Mouse (Mus musculus): ENCODE data around the gene Zranb1. TPM values are rescaled to one million over a fixed set of nuclear protein-coding genes. Genes with fewer than 3 reads are reported as not detected.

Zranb1 gene
- polyA plus RNA-seq, 1 experiment: 29.9 TPM

DNA sequence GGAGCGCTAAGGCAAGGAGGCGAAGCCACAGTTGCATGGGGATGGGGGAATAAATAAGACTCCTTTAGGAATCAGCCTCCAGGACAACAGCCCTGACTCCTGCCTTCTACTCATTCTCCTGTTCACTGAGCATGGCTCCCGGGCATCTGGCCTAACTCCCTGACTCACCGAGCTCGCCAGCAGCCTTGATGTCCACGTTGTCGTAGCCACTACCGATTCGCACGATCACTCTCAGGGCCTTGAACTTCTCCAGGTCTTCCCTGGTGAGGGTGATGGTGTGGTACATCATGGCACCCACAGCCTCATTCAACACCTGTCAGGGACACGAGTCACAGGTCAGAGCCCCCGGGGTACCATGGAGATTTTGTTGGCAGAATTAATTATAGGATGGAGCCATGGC, 67.7 kb downstream of the Zranb1 start:
- TF ChIP-seq EP300 (IDR thresholded peaks at IDR 0.05; ENCODE audit: insufficient read depth, low read depth, low read length): no peak
- no peak for TF ChIP-seq POLR2A (IDR thresholded peaks at IDR 0.05; ENCODE audit: insufficient read depth, low read length)
- no peak for TF ChIP-seq CTCF (IDR thresholded peaks at IDR 0.05; ENCODE audit: low read depth, low read length)
- H3K9me3 ChIP-seq (replicated peaks; ENCODE audit: control insufficient read depth, insufficient read depth, low read length, poor library complexity, severe bottlenecking): no peaks in the 10 kb centered on the region
- H3K27ac ChIP-seq (ENCODE audit: insufficient read depth, low read length): no peak overlapping the region
- H3K36me3 ChIP-seq (ENCODE audit: control insufficient read depth, insufficient read depth, low read length, poor library complexity, severe bottlenecking): peaks cover 87% of the 10 kb centered on the region
- no peak overlapping the region for H3K9ac ChIP-seq (ENCODE audit: low read depth, poor library complexity, severe bottlenecking)
- no peaks in the 10 kb centered on the region for H3K27me3 ChIP-seq (ENCODE audit: control insufficient read depth, insufficient read depth, low read length, poor library complexity, severe bottlenecking)
- H3K4me1 ChIP-seq (ENCODE audit: control insufficient read depth, insufficient read depth, low read length): no peaks in the 10 kb centered on the region
- no peak overlapping the region for H3K4me3 ChIP-seq (ENCODE audit: low read depth, low read length)

DNA sequence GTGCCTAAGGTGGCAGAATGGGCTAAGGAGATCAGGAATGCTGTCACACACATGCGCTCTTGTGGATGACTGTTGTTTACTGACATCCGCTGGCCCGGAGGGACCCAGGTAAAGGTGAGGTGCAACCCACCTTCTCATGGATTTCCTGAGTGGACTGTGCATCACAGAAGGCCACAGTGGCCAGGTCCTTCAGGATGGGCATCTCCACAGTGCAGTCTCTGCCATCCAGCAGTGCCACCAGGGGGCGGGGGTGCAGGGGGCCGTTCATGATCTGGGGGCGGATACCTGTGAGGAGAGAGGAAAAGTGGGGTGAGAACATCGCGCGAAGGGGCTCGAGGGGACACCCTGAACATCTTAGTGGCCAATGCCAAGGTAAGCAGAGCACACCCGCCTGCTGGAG, 68.1 kb downstream of the Zranb1 start:
- Histone ChIP-seq H3K27me3 (ENCODE audit: control insufficient read depth, insufficient read depth, low read length, poor library complexity, severe bottlenecking) (no peaks in the 10 kb centered on the region), H3K9me3 (replicated peaks; ENCODE audit: control insufficient read depth, insufficient read depth, low read length, poor library complexity, severe bottlenecking) (no peaks in the 10 kb centered on the region), H3K27ac (ENCODE audit: insufficient read depth, low read length) (no peak overlapping the region), H3K36me3 (ENCODE audit: control insufficient read depth, insufficient read depth, low read length, poor library complexity, severe bottlenecking) (peaks cover 82% of the 10 kb centered on the region), H3K4me3 (ENCODE audit: low read depth, low read length) (no peak overlapping the region), H3K4me1 (ENCODE audit: control insufficient read depth, insufficient read depth, low read length) (no peaks in the 10 kb centered on the region), H3K9ac (ENCODE audit: low read depth, poor library complexity, severe bottlenecking) (no peak overlapping the region)
- TF ChIP-seq EP300 (IDR thresholded peaks at IDR 0.05; ENCODE audit: insufficient read depth, low read depth, low read length) (no peak), POLR2A (IDR thresholded peaks at IDR 0.05; ENCODE audit: insufficient read depth, low read length) (no peak), CTCF (IDR thresholded peaks at IDR 0.05; ENCODE audit: low read depth, low read length) (no peak)

DNA sequence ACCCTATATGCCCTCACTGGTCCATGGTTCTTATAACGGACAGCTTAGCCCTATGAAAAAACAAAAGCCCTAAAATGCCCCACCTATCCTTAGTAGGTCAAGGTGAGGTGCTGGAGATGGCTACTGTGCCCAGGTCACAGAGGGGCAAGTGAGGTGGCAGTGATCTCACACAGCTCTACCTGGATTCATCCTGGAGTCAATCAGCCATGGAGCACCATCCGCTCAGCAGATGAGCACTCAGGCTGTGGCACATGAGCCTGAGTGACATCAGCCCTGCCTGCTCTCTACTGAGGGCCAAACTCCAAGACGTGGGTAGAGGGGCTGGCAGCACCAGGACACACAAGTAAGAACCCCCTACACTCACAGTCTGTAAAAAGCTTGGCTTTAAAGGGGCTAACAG, 70.4 kb downstream of the Zranb1 start:
- Histone ChIP-seq H3K27ac (ENCODE audit: insufficient read depth, low read length) (no peak overlapping the region), H3K27me3 (ENCODE audit: control insufficient read depth, insufficient read depth, low read length, poor library complexity, severe bottlenecking) (no peaks in the 10 kb centered on the region), H3K9me3 (replicated peaks; ENCODE audit: control insufficient read depth, insufficient read depth, low read length, poor library complexity, severe bottlenecking) (no peaks in the 10 kb centered on the region), H3K9ac (ENCODE audit: low read depth, poor library complexity, severe bottlenecking) (no peak overlapping the region), H3K4me3 (ENCODE audit: low read depth, low read length) (no peak overlapping the region), H3K36me3 (ENCODE audit: control insufficient read depth, insufficient read depth, low read length, poor library complexity, severe bottlenecking) (peaks cover 64% of the 10 kb centered on the region), H3K4me1 (ENCODE audit: control insufficient read depth, insufficient read depth, low read length) (peaks cover 3% of the 10 kb centered on the region)
- TF ChIP-seq POLR2A (IDR thresholded peaks at IDR 0.05; ENCODE audit: insufficient read depth, low read length): no peak
- TF ChIP-seq CTCF (IDR thresholded peaks at IDR 0.05; ENCODE audit: low read depth, low read length): no peak
- TF ChIP-seq EP300 (IDR thresholded peaks at IDR 0.05; ENCODE audit: insufficient read depth, low read depth, low read length): no peak

DNA sequence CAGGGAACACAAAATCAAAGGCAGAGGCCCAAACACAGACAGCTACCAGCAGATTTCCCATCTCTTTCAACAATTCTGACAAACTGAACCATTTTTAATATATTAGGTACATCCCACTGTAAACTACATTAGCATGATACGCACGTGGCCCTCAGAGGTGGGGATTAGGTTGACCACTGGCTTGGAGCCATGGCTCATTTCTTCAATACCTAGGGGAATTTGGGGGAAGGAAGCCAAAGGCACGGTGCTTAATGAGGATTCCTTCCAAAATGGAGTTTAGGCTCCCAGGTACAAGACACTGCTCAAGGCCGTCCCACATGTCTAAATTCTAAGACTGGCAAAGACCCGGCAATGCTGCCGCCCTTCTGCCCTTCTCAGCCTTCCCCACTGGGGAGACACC, 71.3 kb downstream of the Zranb1 start:
- Histone ChIP-seq H3K9ac (ENCODE audit: low read depth, poor library complexity, severe bottlenecking) (no peak overlapping the region), H3K27ac (ENCODE audit: insufficient read depth, low read length) (no peak overlapping the region), H3K4me3 (ENCODE audit: low read depth, low read length) (no peak overlapping the region), H3K27me3 (ENCODE audit: control insufficient read depth, insufficient read depth, low read length, poor library complexity, severe bottlenecking) (no peaks in the 10 kb centered on the region), H3K36me3 (ENCODE audit: control insufficient read depth, insufficient read depth, low read length, poor library complexity, severe bottlenecking) (peaks cover 57% of the 10 kb centered on the region), H3K4me1 (ENCODE audit: control insufficient read depth, insufficient read depth, low read length) (peaks cover 3% of the 10 kb centered on the region), H3K9me3 (replicated peaks; ENCODE audit: control insufficient read depth, insufficient read depth, low read length, poor library complexity, severe bottlenecking) (no peaks in the 10 kb centered on the region)
- no peak for TF ChIP-seq EP300 (IDR thresholded peaks at IDR 0.05; ENCODE audit: insufficient read depth, low read depth, low read length)
- TF ChIP-seq POLR2A (IDR thresholded peaks at IDR 0.05; ENCODE audit: insufficient read depth, low read length): no peak
- TF ChIP-seq CTCF (IDR thresholded peaks at IDR 0.05; ENCODE audit: low read depth, low read length): no peak

DNA sequence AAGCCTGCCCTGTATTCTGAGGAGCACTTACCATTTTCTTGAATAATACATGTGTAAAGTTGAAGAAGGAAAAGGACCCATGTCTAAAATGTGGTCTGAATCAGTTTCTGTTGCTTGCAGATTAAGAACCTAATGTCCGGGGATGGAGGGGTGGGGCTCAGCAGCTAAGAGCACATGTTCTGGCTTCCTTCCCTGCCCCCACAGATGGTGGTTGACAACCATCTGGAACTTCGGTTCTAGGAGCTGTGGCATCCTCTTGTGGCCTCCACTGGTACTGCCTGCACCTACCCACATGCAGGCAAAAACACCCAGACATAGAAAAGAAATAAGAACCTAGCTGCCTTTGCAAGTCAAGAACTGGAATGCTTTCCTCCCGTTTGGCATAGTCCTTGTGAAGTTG, 72.5 kb downstream of the Zranb1 start:
- H3K36me3 ChIP-seq (ENCODE audit: control insufficient read depth, insufficient read depth, low read length, poor library complexity, severe bottlenecking): peaks cover 45% of the 10 kb centered on the region
- no peak overlapping the region for H3K4me3 ChIP-seq (ENCODE audit: low read depth, low read length)
- TF ChIP-seq POLR2A (IDR thresholded peaks at IDR 0.05; ENCODE audit: insufficient read depth, low read length) (no peak), EP300 (IDR thresholded peaks at IDR 0.05; ENCODE audit: insufficient read depth, low read depth, low read length) (0 out of 2 replicates have a peak, but pooled peaks have one; percentile 17), CTCF (IDR thresholded peaks at IDR 0.05; ENCODE audit: low read depth, low read length) (peak; percentile 66)
- no peaks in the 10 kb centered on the region for H3K9me3 ChIP-seq (replicated peaks; ENCODE audit: control insufficient read depth, insufficient read depth, low read length, poor library complexity, severe bottlenecking)
- peaks cover 3% of the 10 kb centered on the region for H3K4me1 ChIP-seq (ENCODE audit: control insufficient read depth, insufficient read depth, low read length)
- H3K27ac ChIP-seq (ENCODE audit: insufficient read depth, low read length): no peak overlapping the region
- no peaks in the 10 kb centered on the region for H3K27me3 ChIP-seq (ENCODE audit: control insufficient read depth, insufficient read depth, low read length, poor library complexity, severe bottlenecking)
- no peak overlapping the region for H3K9ac ChIP-seq (ENCODE audit: low read depth, poor library complexity, severe bottlenecking)

DNA sequence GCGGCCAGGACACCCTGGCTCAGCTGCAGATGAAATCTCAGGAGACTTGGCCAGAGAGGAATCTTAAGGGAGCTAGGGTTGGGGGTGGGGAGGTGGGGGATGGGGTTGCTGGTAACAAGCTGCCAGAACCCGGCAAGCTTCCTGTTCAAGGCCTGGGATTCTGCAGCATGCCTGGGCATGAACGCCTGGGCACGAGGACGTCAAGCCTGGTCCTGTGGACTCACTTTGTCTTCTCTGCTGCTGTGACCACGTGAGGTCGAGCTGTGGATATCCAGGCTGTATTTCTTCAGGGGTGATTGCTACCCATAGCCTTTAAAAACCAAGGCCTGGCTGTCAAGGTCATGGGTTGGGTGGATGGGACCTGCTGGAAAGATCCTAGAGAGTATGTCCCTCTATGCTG, 74.8 kb downstream of the Zranb1 start:
- TF ChIP-seq CTCF (IDR thresholded peaks at IDR 0.05; ENCODE audit: low read depth, low read length): no peak
- peak; percentile 93 for TF ChIP-seq EP300 (IDR thresholded peaks at IDR 0.05; ENCODE audit: insufficient read depth, low read depth, low read length)
- TF ChIP-seq POLR2A (IDR thresholded peaks at IDR 0.05; ENCODE audit: insufficient read depth, low read length): no peak
- H3K9me3 ChIP-seq (replicated peaks; ENCODE audit: control insufficient read depth, insufficient read depth, low read length, poor library complexity, severe bottlenecking): no peaks in the 10 kb centered on the region
- no peak overlapping the region for H3K4me3 ChIP-seq (ENCODE audit: low read depth, low read length)
- no peaks in the 10 kb centered on the region for H3K27me3 ChIP-seq (ENCODE audit: control insufficient read depth, insufficient read depth, low read length, poor library complexity, severe bottlenecking)
- H3K9ac ChIP-seq (ENCODE audit: low read depth, poor library complexity, severe bottlenecking): peak overlapping the region; percentile 36
- peaks cover 29% of the 10 kb centered on the region for H3K36me3 ChIP-seq (ENCODE audit: control insufficient read depth, insufficient read depth, low read length, poor library complexity, severe bottlenecking)
- H3K27ac ChIP-seq (ENCODE audit: insufficient read depth, low read length): peak overlapping the region; percentile 87
- H3K4me1 ChIP-seq (ENCODE audit: control insufficient read depth, insufficient read depth, low read length): peaks cover 7% of the 10 kb centered on the region
